ENCODE assay signal across 9 mouse cellular contexts in the genomic region with DNA sequence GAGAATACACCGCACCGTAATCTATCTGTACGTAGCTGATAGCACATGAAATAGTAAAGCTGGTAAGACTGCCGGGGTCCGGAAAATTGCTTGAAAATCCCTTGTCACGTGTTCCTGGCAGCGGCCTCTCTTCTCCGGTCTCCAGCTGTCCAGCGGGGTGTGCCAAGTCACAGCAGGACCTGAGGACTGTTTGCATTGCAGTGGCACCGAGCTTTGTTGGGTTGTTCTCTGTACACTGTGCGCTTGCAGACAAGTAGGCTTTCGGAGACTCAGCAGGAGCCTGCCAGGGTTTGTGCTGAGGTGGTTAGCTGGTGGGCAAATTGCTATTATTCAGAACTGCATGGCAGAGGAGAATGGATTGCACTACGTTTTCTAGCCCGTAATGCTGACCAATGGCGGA.
DNase-seq lines count a peak whose midpoint lies in the region; ATAC-seq lines count a peak whose summit lies in the region.
"Had no signal": no experiment of that assay in that cellular context is flagged by ENCODE, and none has a peak within 500 bp of the region (broad histone marks: within the 10 kb centered on the region; RNA-seq: fewer than 3 reads in every experiment).

No protein-coding gene starts in this region.

- H3K36me3 ChIP-seq in forebrain, embryonic 11.5 days (ENCODE audit: control insufficient read depth, insufficient read depth, low read length), result no peaks in the 10 kb centered on the region
- H3K36me3 ChIP-seq in forebrain, embryonic 10.5 days (replicated peaks), result no peaks in the 10 kb centered on the region
- no peaks in the 10 kb centered on the region for H3K36me3 ChIP-seq in hindbrain, embryonic 14.5 days (replicated peaks; ENCODE audit: control insufficient read depth, insufficient read depth)
- no peaks in the 10 kb centered on the region for H3K36me3 ChIP-seq in midbrain, embryonic 15.5 days (replicated peaks)

- DNase-seq in forebrain, embryonic 11.5 days (ENCODE audit: low spot score), result peak; percentile 57
- DNase-seq in forebrain, embryonic 10.5 days (ENCODE audit: extremely low spot score, low spot score), result no peak
- peak; percentile 79 for DNase-seq in cerebellum, adult 9-10 months
- peak; percentile 78 for DNase-seq in hindbrain, embryonic 14.5 days (ENCODE audit: low spot score)
- no peak for DNase-seq in kidney, adult 9 months
- DNase-seq in thymus, postnatal 25 days, result no peak
- no peak for DNase-seq in heart, adult 9 months (ENCODE audit: low spot score in 2 of 2)

- H3K4me3 ChIP-seq in forebrain, embryonic 11.5 days (ENCODE audit: low read depth, low read length), result no peak overlapping the region
- no peak overlapping the region for H3K4me3 ChIP-seq in forebrain, embryonic 10.5 days
- 0 out of 2 replicates have a peak overlapping the region, but pooled peaks have one; percentile 12 for H3K4me3 ChIP-seq in hindbrain, embryonic 14.5 days (replicated peaks; ENCODE audit: low read length)
- peak overlapping the region; percentile 29 for H3K4me3 ChIP-seq in midbrain, embryonic 15.5 days

- ATAC-seq in forebrain, embryonic 11.5 days (replicated peaks; ENCODE audit: low FRiP score), result no peak
- ATAC-seq in hindbrain, embryonic 14.5 days (ENCODE audit: low FRiP score), result peak; percentile 81
- ATAC-seq in midbrain, embryonic 15.5 days (replicated peaks), result peak; percentile 89

- H3K27ac ChIP-seq in forebrain, embryonic 11.5 days (ENCODE audit: low read depth, low read length), result no peak overlapping the region
- no peak overlapping the region for H3K27ac ChIP-seq in forebrain, embryonic 10.5 days
- peak overlapping the region; percentile 78 for H3K27ac ChIP-seq in hindbrain, embryonic 14.5 days
- H3K27ac ChIP-seq in midbrain, embryonic 15.5 days, result peak overlapping the region; percentile 29
- H3K27ac ChIP-seq: kidney, postnatal 0 days had no signal

- WGBS in forebrain, embryonic 11.5 days, result 62% methylated on average over 15 of the region's 15 CpGs
- 78% methylated on average over 15 of the region's 15 CpGs for WGBS in forebrain, embryonic 10.5 days
- 30% methylated on average over 15 of the region's 15 CpGs for WGBS in hindbrain, embryonic 14.5 days
- WGBS in midbrain, embryonic 15.5 days, result 25% methylated on average over 15 of the region's 15 CpGs

- H3K9ac ChIP-seq in forebrain, embryonic 11.5 days (ENCODE audit: low read length), result no peak overlapping the region
- peak overlapping the region; percentile 46 for H3K9ac ChIP-seq in hindbrain, embryonic 14.5 days
- peak overlapping the region; percentile 43 for H3K9ac ChIP-seq in midbrain, embryonic 15.5 days

- peaks cover 2% of the 10 kb centered on the region; the same call in 1 of the 2 replicates for H3K27me3 ChIP-seq in forebrain, embryonic 11.5 days (ENCODE audit: control insufficient read depth, insufficient read depth, low read length)
- peaks cover 37% of the 10 kb centered on the region for H3K27me3 ChIP-seq in forebrain, embryonic 10.5 days (ENCODE audit: poor library complexity, severe bottlenecking)
- H3K27me3 ChIP-seq in hindbrain, embryonic 14.5 days (ENCODE audit: control insufficient read depth, insufficient read depth, low read length), result no peaks in the 10 kb centered on the region
- H3K27me3 ChIP-seq in midbrain, embryonic 15.5 days (replicated peaks), result 0 out of 2 replicates have a peak, but pooled peaks cover 6% of the 10 kb centered on the region

- no peaks in the 10 kb centered on the region for H3K4me1 ChIP-seq in forebrain, embryonic 11.5 days (replicated peaks; ENCODE audit: control insufficient read depth, insufficient read depth, low read length)
- H3K4me1 ChIP-seq in forebrain, embryonic 10.5 days, result peaks cover 14% of the 10 kb centered on the region
- H3K4me1 ChIP-seq in hindbrain, embryonic 14.5 days (replicated peaks; ENCODE audit: control insufficient read depth, insufficient read depth, low read length), result peaks cover 20% of the 10 kb centered on the region
- peaks cover 22% of the 10 kb centered on the region for H3K4me1 ChIP-seq in midbrain, embryonic 15.5 days

- peak overlapping the region; percentile 19; the same call in 1 of the 2 replicates for H3K4me2 ChIP-seq in forebrain, embryonic 11.5 days (ENCODE audit: low read depth, low read length, severe bottlenecking)
- peak overlapping the region; percentile 48 for H3K4me2 ChIP-seq in hindbrain, embryonic 14.5 days (replicated peaks)
- H3K4me2 ChIP-seq in midbrain, embryonic 15.5 days, result peak overlapping the region; percentile 49

- H3K9me3 ChIP-seq in forebrain, embryonic 11.5 days (ENCODE audit: control insufficient read depth, low read length), result no peaks in the 10 kb centered on the region
- H3K9me3 ChIP-seq in forebrain, embryonic 10.5 days, result no peaks in the 10 kb centered on the region
- H3K9me3 ChIP-seq in hindbrain, embryonic 14.5 days (ENCODE audit: control insufficient read depth, low read length), result no peaks in the 10 kb centered on the region
- H3K9me3 ChIP-seq in midbrain, embryonic 15.5 days, result no peaks in the 10 kb centered on the region

Comparison
In these comparisons a context has a peak if more than half of its experiments do, and no peak if none do; other contexts are left out.
1. DNase-seq: peak in forebrain, embryonic 11.5 days (single experiment), cerebellum, adult 9-10 months (single experiment) and hindbrain, embryonic 14.5 days (single experiment); none in forebrain, embryonic 10.5 days (single experiment), kidney, adult 9 months (single experiment), thymus, postnatal 25 days (single experiment) and heart, adult 9 months (0 of 2).
2. H3K27ac ChIP-seq: peak in hindbrain, embryonic 14.5 days (single experiment) and midbrain, embryonic 15.5 days (single experiment); none in forebrain, embryonic 11.5 days (single experiment) and forebrain, embryonic 10.5 days (single experiment).
3. H3K4me3 ChIP-seq: peak in hindbrain, embryonic 14.5 days (single experiment) and midbrain, embryonic 15.5 days (single experiment); none in forebrain, embryonic 11.5 days (single experiment) and forebrain, embryonic 10.5 days (single experiment).
4. Peak in every context shown above with its lines, with median percentiles within 50 percentile points of each other: H3K4me2 ChIP-seq.